Mouse (Mus musculus) right cerebral cortex, adult 2 months (tissue): Measurements from ENCODE around the gene Map3k4.
A peak's percentile ranks its signal among the peaks of the same experiment; 100 is the strongest.

Experiments
- DNase-seq, 2 experiments: peaks; one replicate each; pipeline ENCODE4 v3.0.0; 2021 to 2022; ENCODE audit warnings: low spot score in 2 of 2

Gene Map3k4

GRCm38 (mm10) chr17:12271805-12272204, 46.8 kb downstream of the Map3k4 start:
- DNase-seq = no peak

GRCm38 (mm10) chr17:12268538-12268937, 50.1 kb downstream of the Map3k4 start:
- no peak for DNase-seq

- DNase-seq = no peak
Observed at GRCm38 (mm10) chr17:12268091-12268490, 50.5 kb downstream of the Map3k4 start.

GRCm38 (mm10) chr17:12265969-12266925, 52.3 kb downstream of the Map3k4 start:
- DNase-seq = peak; percentile 73 to 76

GRCm38 (mm10) chr17:12264293-12264692, 54.3 kb downstream of the Map3k4 start:
- DNase-seq = no peak

- DNase-seq = no peak
Observed at GRCm38 (mm10) chr17:12263787-12264186, 54.8 kb downstream of the Map3k4 start.

GRCm38 (mm10) chr17:12262851-12263250, 55.7 kb downstream of the Map3k4 start:
- DNase-seq = no peak

GRCm38 (mm10) chr17:12261887-12262286, 56.7 kb downstream of the Map3k4 start:
- DNase-seq = no peak

GRCm38 (mm10) chr17:12261376-12261775, 57.2 kb downstream of the Map3k4 start:
- DNase-seq = no peak

- no peak for DNase-seq
Observed at GRCm38 (mm10) chr17:12259957-12260356, 58.6 kb downstream of the Map3k4 start.

- DNase-seq = no peak
Observed at GRCm38 (mm10) chr17:12258517-12258916, 60.1 kb downstream of the Map3k4 start.

- DNase-seq = no peak
Observed at GRCm38 (mm10) chr17:12256142-12256541, 62.5 kb downstream of the Map3k4 start.

- DNase-seq = no peak
Observed at GRCm38 (mm10) chr17:12250581-12250980, 68.0 kb downstream of the Map3k4 start.

GRCm38 (mm10) chr17:12249783-12250504, 68.7 kb downstream of the Map3k4 start:
- DNase-seq = no peak

GRCm38 (mm10) chr17:12240701-12241100, 77.9 kb downstream of the Map3k4 start:
- no peak for DNase-seq

- DNase-seq = no peak
Observed at GRCm38 (mm10) chr17:12232724-12233123, 85.9 kb downstream of the Map3k4 start.

- no peak for DNase-seq
Observed at GRCm38 (mm10) chr17:12231087-12231486, 87.5 kb downstream of the Map3k4 start.

GRCm38 (mm10) chr17:12230167-12230566, 88.4 kb downstream of the Map3k4 start:
- peak; percentile 59 to 64 for DNase-seq

- no peak for DNase-seq
Observed at GRCm38 (mm10) chr17:12229756-12230155, 88.8 kb downstream of the Map3k4 start.

GRCm38 (mm10) chr17:12228471-12228870, 90.1 kb downstream of the Map3k4 start:
- no peak for DNase-seq

GRCm38 (mm10) chr17:12228001-12228400, 90.6 kb downstream of the Map3k4 start:
- DNase-seq = no peak

- DNase-seq = no peak
Observed at GRCm38 (mm10) chr17:12226551-12226950, 92.0 kb downstream of the Map3k4 start.

- DNase-seq = no peak
Observed at GRCm38 (mm10) chr17:12225227-12225626, 93.4 kb downstream of the Map3k4 start.
